Mouse (Mus musculus) kidney, postnatal 10 days (tissue): Measurements from ENCODE around the gene Ptprz1.

ENCODE experiments used
- DNase-seq: peaks from one replicate; pipeline ENCODE4 v3.0.0; 2021; ENCODE audit warnings: mixed read lengths

Gene Ptprz1

GRCm38 (mm10) chr6:22874781-22875613, at the start of gene Ptprz1:
Gene Ptprz1, plus strand, starts transcription at chr6:22875502.
- peak; percentile 64 for DNase-seq

GRCm38 (mm10) chr6:22833637-22834036, 41.7 kb upstream of the Ptprz1 start:
- DNase-seq: no peak

- DNase-seq: no peak
Observed at GRCm38 (mm10) chr6:22834100-22834970, 41.0 kb upstream of the Ptprz1 start.

GRCm38 (mm10) chr6:22875614-22876541, 576 bp downstream of the Ptprz1 start:
- DNase-seq: peak; percentile 9

GRCm38 (mm10) chr6:22887978-22888377, 12.7 kb downstream of the Ptprz1 start:
- no peak for DNase-seq

GRCm38 (mm10) chr6:22889333-22889732, 14.0 kb downstream of the Ptprz1 start:
- DNase-seq: no peak

- DNase-seq: no peak
Observed at GRCm38 (mm10) chr6:22901983-22902382, 26.7 kb downstream of the Ptprz1 start.

GRCm38 (mm10) chr6:22908510-22909256, 33.4 kb downstream of the Ptprz1 start:
- DNase-seq: no peak

GRCm38 (mm10) chr6:22909257-22909907, 34.1 kb downstream of the Ptprz1 start:
- no peak for DNase-seq

- no peak for DNase-seq
Observed at GRCm38 (mm10) chr6:22909908-22910260, 34.6 kb downstream of the Ptprz1 start.

- DNase-seq: no peak
Observed at GRCm38 (mm10) chr6:22922880-22923279, 47.6 kb downstream of the Ptprz1 start.

GRCm38 (mm10) chr6:22932768-22933265, 57.5 kb downstream of the Ptprz1 start:
- no peak for DNase-seq

GRCm38 (mm10) chr6:22937126-22937525, 61.8 kb downstream of the Ptprz1 start:
- no peak for DNase-seq

- no peak for DNase-seq
Observed at GRCm38 (mm10) chr6:22937526-22937925, 62.2 kb downstream of the Ptprz1 start.

- DNase-seq: no peak
Observed at GRCm38 (mm10) chr6:22944191-22944590, 68.9 kb downstream of the Ptprz1 start.

GRCm38 (mm10) chr6:22963374-22963773, 88.1 kb downstream of the Ptprz1 start:
- no peak for DNase-seq

GRCm38 (mm10) chr6:22968073-22968472, 92.8 kb downstream of the Ptprz1 start:
- DNase-seq: peak; percentile 8

- DNase-seq: no peak
Observed at GRCm38 (mm10) chr6:22983769-22984519, 108.6 kb downstream of the Ptprz1 start.

- DNase-seq: no peak
Observed at GRCm38 (mm10) chr6:22984520-22985154, 109.3 kb downstream of the Ptprz1 start.

GRCm38 (mm10) chr6:23003152-23003551, 127.8 kb downstream of the Ptprz1 start:
- DNase-seq: no peak
